Mouse (Mus musculus) c-Kit-positive CD71-positive TER-119-negative erythroid progenitor cells, embryonic 14.5 days (primary cell): ENCODE measurements at regions not wholly inside any gene's neighbourhood (a gene's known extent, or its start where the extent isn't known, plus 50 kb on each side); places are given as distances from the start of the nearest gene placed in this dataset.

Experiments
- DNase-seq: peaks from one replicate; pipeline ENCODE4 v3.0.0-alpha.2; 2013; ENCODE audit warnings: low read depth

- DNase-seq = no peak
Measured at GRCm38 (mm10) chr3:130978986-130979642, 131.2 kb upstream of the Lef1 start.

GRCm38 (mm10) chr3:130977921-130978700, 132.2 kb upstream of the Lef1 start:
- no peak for DNase-seq

- DNase-seq = no peak
Measured at GRCm38 (mm10) chr3:130976206-130976605, 134.1 kb upstream of the Lef1 start.

- DNase-seq = no peak
Measured at GRCm38 (mm10) chr3:130975291-130975690, 135.0 kb upstream of the Lef1 start.

- DNase-seq = no peak
Measured at GRCm38 (mm10) chr3:130972126-130972525, 138.1 kb upstream of the Lef1 start.

- no peak for DNase-seq
Measured at GRCm38 (mm10) chr3:130965275-130965674, 145.0 kb upstream of the Lef1 start.

- DNase-seq = no peak
Measured at GRCm38 (mm10) chr3:130964088-130964487, 146.2 kb upstream of the Lef1 start.

- DNase-seq = no peak
Measured at GRCm38 (mm10) chr3:130963625-130964024, 146.6 kb upstream of the Lef1 start.

GRCm38 (mm10) chr3:130962701-130963472, 147.4 kb upstream of the Lef1 start:
- no peak for DNase-seq

- no peak for DNase-seq
Measured at GRCm38 (mm10) chr3:130962151-130962633, 148.1 kb upstream of the Lef1 start.

GRCm38 (mm10) chr3:130961704-130962103, 148.6 kb upstream of the Lef1 start:
- DNase-seq = no peak

- no peak for DNase-seq
Measured at GRCm38 (mm10) chr3:130955958-130956357, 154.3 kb upstream of the Lef1 start.

GRCm38 (mm10) chr3:130951381-130951780, 158.9 kb upstream of the Lef1 start:
- DNase-seq = no peak

GRCm38 (mm10) chr3:130950872-130951271, 159.4 kb upstream of the Lef1 start:
- no peak for DNase-seq

GRCm38 (mm10) chr3:130947880-130948279, 162.4 kb upstream of the Lef1 start:
- no peak for DNase-seq

- DNase-seq = no peak
Measured at GRCm38 (mm10) chr3:130947277-130947606, 163.0 kb upstream of the Lef1 start.

- no peak for DNase-seq
Measured at GRCm38 (mm10) chr3:130946576-130947276, 163.5 kb upstream of the Lef1 start.

GRCm38 (mm10) chr3:130945861-130946449, 164.3 kb upstream of the Lef1 start:
- DNase-seq = no peak

- no peak for DNase-seq
Measured at GRCm38 (mm10) chr3:130945396-130945795, 164.9 kb upstream of the Lef1 start.

GRCm38 (mm10) chr3:130944241-130944640, 166.0 kb upstream of the Lef1 start:
- no peak for DNase-seq

GRCm38 (mm10) chr3:130942947-130943630, 167.2 kb upstream of the Lef1 start:
- no peak for DNase-seq
